Mouse (Mus musculus) cortical plate, adult 2 months (tissue): Measurements from ENCODE around the gene Gpr25.

ENCODE experiments used
- CTCF ChIP-seq: fragments of 200-500 bp; IDR thresholded peaks from 2 replicates; pipeline ENCODE4 v1.5.1; 2011; ENCODE audit warnings: mild to moderate bottlenecking, control low read depth, low read length; ENCODE audit not compliant: insufficient read depth; ENCODE audit errors: extremely low read depth
- POLR2A ChIP-seq: fragments of 200-500 bp; IDR thresholded peaks from 2 replicates; pipeline ENCODE4 v1.6.1; 2011; ENCODE audit warnings: mild to moderate bottlenecking, low read length, control low read depth; ENCODE audit not compliant: insufficient read depth; ENCODE audit errors: extremely low read depth

DNA sequence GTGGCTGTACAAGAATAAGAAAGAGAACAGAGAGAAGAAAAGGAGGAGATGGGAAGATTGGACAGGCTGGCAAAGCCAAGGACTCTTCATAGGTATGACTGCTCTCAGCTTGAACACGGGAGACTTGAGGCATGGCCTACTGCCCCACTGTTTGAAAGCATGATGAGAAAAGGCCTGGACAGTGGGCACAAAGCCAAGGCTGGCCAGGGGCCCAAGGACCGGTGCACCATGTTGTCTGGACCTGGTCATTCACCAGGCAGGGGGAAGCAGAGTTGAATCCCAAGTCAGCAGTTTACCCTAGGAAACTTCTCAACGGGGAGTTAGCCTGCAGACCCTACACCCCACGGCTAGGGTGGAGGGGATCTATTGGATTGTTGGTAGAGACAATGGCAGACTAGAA lies 32.8 kb downstream of the Gpr25 start:
- TF ChIP-seq POLR2A (no peak), CTCF (no peak)
